Mouse (Mus musculus) gastrocnemius, postnatal 14 days (tissue): ENCODE measurements around the gene Gabrb1. TPM values are rescaled to one million over a fixed set of nuclear protein-coding genes. Genes with fewer than 3 reads are reported as not detected.
"Not testable (repeated sequence)": the region's sequence is repeated elsewhere in the genome, so short reads cannot be mapped to it uniquely, and the experiment has no call there.

Experiments used
- DNase-seq: peaks from one replicate; pipeline ENCODE4 v3.0.0; 2021; ENCODE audit warnings: mixed read lengths
- intact Hi-C: fragments of 180-260 bp; cut with DNase I; formaldehyde crosslinking; loops from one replicate; pipeline ENCODE4 v1.15.1; 2025; ENCODE audit warnings: low total_unique reads
- total RNA-seq, 2 experiments: library from RNA; stranded (reverse); gene quantifications; 2 replicates each; pipeline ENCODE4 v1.2.3; 2021

Gabrb1 gene
- total RNA-seq, 2 experiments from 2014 or later, result 0.02 TPM; not detected in 1

DNA sequence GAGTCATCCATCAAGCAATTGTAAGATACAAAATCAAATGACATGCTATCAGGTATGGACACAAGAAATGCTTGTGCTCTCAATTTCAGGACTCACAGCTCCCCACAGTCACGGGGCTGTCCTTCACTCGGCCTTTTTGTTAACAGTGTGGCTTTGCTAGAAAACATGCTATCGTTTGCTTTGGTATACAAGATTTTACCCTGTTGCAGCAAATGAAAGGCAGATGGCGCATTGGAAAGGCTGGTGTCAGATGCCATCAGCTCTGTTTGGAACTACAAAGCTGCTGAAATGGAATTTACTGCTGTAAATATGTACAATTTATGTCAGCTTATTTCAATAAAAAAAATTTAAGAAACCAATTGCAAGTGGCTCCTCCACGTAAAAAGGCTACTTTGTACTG, 490.8 kb downstream of the Gabrb1 start:
- intact Hi-C loops, result no loop called here
- DNase-seq, result no peak

DNA sequence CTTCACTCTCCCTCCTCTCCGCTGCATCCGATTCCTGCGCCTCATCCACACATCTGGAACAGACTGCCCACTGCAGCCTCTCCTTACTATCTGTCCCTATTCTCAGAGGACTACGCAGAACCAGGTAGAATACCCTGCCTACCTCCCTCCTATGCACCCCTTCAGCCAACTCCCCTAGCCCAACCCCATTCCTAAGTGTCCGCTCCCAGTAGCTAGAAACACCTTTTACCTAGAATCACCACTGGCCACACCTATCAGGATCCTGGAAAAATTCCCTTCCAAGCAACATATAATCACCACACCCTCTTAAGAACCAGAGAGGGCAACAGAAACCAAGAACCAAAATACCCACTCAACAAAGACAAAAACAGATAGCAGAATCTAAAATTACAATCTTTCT, 493.0 kb downstream of the Gabrb1 start:
- intact Hi-C loops, result no loop called here
- DNase-seq, result no peak

DNA sequence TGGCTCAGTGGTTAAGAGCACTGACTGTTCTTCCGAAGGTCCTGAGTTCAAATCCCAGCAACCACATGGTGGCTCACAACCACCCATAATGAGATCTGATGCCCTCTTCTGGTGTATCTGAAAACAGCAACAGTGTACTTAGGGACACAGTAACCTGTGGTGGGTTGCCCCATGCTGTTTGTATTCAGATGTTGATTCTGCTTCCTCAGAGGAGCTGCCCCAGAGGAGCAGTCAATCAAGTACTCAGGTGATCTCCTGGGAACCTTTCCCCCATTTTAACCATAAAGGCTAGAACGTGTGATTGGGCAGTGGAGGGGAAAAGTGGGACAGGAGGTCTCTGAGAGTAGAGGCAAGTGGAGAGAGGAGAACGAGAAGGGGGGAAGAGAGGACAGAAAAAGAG, 497.8 kb downstream of the Gabrb1 start:
- DNase-seq, intact Hi-C loops: not testable (repeated sequence)

DNA sequence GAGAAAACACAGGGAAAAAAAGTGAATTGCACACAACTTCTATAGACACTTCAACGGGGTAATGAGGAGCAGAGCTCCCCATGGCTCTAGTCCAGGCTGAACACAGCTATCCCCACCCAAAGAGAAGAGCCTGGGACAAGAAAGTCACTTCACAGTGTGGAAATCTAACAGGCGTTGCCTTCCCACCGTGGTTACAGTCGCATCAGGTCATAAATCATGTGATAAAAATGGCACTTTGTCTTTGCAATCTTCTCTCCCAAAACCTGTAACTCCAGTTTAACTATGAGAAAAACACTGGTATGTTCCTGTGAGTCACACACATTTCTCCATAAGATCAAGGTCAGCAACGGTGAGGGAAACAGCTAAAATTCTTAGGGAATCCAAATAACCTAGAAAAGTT, 498.7 kb downstream of the Gabrb1 start:
- no peak for DNase-seq
- intact Hi-C loops, result no loop called here

DNA sequence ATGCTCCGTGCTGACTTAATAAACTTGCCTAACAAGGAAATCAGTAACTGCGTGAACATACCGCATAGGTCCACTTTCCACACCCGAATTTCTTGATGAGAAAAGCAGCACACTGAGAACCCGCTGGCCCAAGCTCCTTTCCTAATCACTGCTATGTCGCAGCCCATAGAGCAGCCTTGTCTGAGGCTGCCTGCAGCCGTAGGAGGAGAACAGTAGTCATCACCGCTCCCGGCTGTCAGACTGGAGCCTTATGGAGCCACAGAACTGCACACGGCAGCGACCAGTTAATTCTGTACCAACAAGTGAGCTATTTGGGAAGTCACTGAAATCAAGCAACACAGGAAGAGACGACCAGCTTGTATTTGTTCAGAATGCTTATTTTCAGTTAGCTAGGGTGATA, 500.8 kb downstream of the Gabrb1 start:
- intact Hi-C loops, result no loop called here
- no peak for DNase-seq

DNA sequence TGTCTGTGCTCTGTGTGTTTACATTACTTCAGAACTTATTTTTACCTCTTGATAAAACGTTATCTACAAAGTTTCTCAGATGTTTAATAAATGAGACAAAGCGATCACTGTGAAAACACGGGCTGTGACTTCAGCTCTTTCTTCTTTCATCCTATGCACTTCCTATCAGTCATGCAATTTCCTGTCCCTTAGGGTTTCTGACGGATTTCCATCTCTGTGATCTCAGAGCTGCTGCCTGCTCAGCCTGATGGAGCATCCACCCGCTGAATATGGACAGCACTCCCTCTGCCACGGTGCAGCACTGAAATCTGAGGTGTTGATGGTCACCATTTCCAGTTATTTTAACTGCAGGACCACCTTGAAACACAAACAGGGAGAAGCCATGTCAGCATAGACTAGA, 501.6 kb downstream of the Gabrb1 start:
- no peak for DNase-seq
- intact Hi-C loops, result no loop called here

DNA sequence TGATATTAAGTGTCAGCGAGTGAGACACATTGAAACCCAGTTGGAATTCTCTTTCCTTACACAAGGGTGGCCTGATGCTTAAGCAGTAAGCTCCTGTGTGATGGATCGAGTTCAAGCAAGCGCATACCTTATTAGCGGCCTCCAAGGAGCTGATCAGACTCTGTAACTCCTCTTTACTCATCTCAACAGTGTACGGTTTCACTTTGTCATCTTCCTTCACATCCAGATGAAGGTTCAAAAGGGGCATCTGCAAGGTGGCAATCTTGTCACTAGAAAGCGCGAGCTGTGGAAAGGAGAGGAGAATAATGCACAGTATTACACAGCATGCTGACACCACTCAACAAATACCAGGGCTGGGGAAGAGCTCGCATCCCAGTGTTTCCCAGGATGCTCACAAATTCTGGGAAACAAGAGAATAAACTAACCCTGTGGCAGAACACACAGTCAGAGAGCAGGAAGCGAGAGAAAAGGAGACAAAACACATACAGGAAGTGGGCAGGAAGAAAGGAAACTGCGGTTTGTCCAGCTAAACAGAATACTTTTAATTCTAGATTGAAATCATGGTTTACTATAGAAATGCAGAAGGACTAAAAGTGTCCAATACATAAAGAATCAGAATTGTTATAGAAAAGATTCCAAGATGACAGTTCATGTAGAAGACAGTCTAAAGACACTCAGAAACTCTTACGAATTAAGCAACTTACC, 503.0 kb downstream of the Gabrb1 start:
- DNase-seq, result no peak
- intact Hi-C loops, result no loop called here

DNA sequence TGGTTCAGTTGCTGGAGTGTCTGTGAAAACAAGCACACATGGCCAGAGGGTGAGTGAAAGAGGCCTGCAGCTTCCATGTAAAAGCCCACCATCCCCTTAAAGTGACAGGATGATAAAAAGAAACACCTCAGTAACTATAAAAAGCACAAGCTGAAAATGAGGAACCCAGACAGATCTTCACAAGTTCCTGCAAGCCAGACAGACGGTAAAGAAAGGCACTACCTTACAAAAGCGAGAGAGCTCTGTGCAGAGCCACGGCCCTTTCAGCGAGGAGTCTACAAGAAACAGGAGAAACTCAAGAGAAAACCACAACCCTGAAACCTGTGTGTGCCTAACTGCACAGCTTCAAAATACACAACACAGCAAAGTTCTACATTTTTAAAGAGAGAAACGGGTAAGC, 504.9 kb downstream of the Gabrb1 start:
- intact Hi-C loops, result no loop called here
- DNase-seq, result no peak

DNA sequence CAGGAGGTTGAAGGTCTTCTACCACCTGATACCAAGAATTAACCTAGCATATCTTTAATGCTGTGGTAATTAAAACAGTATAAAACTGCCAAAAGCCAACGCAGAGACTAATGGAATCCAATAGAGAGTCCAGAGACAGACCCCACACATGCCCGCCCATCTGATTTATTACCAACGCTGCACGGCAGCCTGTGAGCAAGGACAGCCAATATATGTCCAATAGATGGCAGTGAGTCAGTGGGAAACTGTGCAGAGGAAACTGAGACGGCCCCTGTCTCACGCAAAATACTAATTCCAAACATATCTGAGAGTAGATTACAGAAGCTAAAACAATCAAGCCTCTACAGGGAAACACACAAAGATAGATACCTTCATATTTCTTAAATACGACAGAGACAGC, 506.5 kb downstream of the Gabrb1 start:
- intact Hi-C loops, result no loop called here
- no peak for DNase-seq

DNA sequence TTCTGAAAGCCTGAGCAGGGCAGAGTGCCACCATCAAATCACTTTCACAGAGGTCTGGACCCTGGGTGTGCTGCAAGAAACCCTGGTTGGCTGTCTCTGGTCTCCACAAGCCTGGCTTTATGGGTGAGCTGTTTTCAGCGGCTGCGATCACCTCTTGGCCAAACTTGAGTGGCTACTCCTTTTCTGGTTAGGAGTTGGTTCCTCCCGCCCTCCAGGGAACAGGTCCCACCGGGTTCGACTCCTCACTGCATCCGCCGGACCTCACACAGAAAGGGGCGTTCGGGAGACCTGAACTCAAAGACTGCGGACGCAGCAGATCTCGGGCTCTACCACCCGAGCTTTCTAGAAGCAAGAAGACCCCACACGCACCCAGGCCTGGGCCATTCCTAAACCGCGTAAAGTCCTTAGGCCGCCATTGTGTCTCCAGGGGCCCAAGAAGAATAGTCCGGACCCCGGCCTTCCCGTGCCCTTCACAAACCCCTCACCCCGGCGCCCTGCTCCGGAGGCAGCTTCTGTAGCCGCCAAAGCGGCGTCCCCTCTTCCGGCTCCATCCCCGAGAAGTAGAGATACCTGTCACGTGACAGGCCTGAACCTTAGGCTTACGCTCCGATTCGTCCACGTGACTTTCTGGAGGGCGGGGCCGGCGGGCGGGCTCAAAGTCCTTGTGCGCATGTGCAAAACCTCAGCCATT, 509.8 kb downstream of the Gabrb1 start, which contains the start of gene Commd8:
Gene Commd8 (minus strand): TSS at position 596 of the 691 bp plus-strand sequence.
- DNase-seq, result peak; percentile 93
- intact Hi-C loops, result no loop called here

DNA sequence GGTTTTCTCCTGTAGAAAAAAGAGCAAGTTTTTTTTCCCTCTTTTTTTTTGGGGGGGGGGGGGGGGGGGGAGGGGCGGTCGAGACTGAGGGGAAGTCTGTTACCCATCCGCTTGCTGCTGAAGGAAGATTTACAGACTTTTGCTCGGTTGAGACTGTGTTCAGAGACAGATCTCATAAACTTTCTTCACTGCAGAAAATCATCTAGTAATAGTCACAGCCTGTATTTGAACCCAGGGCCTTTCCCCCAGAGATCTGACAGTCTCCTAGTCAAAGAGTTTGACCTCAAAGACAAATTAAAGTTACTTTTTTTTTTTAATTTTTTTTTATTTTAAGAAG, 510.3 kb downstream of the Gabrb1 start:
- no peak for DNase-seq
- intact Hi-C loops, result no loop called here

DNA sequence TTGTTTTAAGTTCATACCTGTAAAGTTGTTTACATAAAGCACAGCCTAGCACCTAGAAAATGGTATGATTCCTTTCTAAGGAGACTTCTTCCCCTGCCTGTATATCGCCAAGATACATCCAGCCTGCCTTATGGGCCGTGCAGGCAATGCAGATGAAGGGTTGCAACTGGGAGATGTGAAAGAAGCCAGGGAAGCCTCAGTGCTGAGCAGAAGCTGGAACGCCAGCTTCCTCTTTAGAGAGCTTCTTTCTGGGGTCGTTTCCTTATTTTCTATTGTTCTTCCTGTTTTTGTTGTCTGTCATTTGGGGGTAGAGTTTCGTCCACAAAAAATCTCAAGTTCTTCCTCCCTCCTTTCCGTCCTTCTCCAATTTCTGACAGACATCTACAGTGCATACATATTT, 512.2 kb downstream of the Gabrb1 start:
- intact Hi-C loops, result no loop called here
- DNase-seq, result no peak

DNA sequence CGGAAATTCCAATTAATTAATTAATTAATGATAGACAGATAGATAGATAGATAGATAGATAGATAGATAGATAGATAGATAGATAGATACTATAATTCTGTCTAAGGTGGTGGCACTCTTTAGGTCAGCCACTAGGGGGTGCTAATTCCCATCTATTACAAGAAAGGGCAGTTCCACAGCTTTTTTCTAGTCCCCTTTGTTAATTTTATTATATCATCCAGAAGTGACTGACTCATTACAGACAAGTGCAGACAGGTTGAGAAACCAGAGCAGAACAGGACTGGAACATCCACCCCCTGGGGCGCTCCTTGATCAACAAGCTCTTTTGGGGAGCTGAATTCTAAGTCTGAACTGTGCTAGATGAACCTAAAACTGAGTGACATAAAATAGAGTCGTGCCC, 514.8 kb downstream of the Gabrb1 start:
- no peak for DNase-seq
- intact Hi-C loops, result loop anchor here (1.0 kb wide), 1 partner anchor 96 kb away; no protein-coding TSS in a partner anchor

DNA sequence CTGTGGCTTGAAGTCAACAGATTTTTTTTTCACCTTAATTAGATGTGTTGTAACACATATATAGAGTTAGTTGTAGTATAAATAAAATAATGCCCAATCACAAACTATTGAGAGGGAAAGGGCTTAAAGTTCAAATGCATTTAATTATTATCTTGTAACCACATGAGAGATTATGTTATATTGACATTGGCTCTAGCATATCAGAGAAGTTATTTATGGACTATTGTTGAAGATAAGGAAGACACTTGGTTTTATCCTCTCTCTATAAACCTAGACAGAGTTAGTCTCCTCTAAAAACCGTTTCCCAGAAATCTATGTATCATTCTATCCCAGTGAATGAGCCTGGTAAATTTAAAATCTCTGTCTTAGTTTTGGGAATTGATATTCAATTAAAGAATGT, 515.6 kb downstream of the Gabrb1 start:
- intact Hi-C loops, result loop anchor here (1.0 kb wide), 1 partner anchor 95 kb away; no protein-coding TSS in a partner anchor
- DNase-seq, result no peak

DNA sequence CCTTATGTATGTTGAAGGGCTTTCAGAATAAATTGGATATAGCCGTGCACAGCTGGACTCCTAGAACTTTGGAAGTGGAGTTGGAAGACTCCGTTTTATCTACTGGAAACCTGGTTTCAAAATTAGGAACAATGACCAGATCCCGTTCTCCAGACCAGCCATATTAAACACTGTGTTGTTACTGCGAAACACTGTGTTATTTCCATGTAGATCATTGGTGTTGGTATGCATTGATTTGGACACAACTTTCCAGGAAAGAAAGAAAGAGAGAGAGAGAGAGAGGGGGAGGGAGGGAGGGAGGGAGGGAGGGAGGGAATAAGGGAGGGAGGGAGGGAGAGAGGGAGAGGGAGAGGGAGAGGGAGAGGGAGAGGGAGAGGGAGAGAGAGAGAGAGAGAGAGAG, 517.1 kb downstream of the Gabrb1 start:
- no peak for DNase-seq
- intact Hi-C loops, result no loop called here

DNA sequence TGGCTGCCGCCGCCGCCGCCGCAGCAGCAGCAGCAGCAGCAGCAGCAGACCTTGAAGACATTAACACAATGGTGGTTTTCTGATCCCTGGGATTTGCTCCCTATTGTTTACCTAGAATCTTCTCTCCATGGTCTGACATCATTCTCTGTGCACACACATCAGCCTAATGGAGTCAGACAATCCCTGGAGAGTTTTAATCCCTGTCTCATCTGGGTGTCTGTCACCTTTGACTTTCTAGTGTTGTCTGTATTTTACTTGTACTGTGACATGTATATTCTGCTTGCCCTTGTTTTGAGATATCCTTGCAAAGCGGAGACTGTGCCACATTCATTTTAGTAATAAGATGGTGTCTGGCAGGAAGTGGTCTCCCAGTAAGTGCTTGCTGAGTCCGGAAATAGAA, 517.6 kb downstream of the Gabrb1 start:
- DNase-seq, result no peak
- intact Hi-C loops, result no loop called here

DNA sequence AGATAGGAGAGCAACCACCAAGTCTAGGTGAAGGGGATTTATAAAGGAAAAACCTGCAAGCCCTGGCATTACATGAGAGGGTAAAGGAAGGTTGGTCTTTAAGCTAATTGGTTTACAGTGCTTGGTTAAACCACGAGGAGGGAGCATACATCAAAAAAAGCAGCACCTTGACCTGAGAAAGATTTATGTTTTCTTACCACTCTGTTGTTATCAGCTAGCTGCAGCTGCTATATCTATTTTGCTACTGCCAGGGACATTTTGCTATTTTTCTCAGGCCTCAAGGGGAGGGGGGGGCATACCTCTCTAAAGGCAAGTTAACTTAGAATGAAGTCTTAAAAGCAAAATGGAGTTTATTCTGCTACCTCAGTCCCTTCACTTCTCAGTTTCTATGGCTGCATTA, 523.3 kb downstream of the Gabrb1 start:
- intact Hi-C loops, result no loop called here
- no peak for DNase-seq

DNA sequence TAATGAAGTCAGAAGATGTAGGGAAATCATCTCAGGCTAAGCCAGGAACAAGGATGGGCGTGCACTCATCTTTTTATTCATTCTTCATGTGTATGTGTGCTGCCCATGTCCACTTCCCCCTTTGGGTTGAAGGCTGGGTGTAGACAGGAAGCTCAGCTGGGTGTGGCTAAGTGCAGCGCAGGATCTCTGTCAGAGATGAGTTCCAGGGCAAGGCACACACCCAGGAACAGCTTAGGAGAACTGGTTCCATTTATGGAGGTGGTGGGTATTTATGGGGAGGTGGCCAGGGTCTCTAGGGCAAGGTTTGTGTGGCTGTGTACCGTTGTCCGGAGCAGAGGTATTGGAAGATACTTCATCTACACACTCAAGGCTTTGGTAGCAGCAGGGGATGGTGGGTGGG, 524.9 kb downstream of the Gabrb1 start:
- intact Hi-C loops, result no loop called here
- no peak for DNase-seq

DNA sequence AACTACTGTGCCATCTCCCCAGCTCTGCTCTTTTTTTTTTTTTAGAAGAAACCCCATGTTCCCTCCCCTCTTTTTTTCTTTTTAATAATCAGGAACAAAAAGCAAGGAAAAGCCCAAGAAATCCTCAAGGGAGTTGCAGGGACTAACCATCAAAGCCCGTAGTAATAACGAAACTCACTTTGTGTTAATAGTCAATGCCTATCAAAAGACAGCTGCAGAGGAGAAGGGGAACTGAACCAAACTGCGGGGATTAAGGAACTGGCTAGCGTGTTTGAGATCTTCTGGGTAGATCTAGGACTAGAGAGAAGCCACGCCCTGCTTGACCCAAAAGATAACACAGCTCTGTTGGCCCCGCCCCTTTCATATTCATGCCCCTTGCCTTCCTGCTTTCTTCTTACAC, 526.0 kb downstream of the Gabrb1 start:
- no peak for DNase-seq

DNA sequence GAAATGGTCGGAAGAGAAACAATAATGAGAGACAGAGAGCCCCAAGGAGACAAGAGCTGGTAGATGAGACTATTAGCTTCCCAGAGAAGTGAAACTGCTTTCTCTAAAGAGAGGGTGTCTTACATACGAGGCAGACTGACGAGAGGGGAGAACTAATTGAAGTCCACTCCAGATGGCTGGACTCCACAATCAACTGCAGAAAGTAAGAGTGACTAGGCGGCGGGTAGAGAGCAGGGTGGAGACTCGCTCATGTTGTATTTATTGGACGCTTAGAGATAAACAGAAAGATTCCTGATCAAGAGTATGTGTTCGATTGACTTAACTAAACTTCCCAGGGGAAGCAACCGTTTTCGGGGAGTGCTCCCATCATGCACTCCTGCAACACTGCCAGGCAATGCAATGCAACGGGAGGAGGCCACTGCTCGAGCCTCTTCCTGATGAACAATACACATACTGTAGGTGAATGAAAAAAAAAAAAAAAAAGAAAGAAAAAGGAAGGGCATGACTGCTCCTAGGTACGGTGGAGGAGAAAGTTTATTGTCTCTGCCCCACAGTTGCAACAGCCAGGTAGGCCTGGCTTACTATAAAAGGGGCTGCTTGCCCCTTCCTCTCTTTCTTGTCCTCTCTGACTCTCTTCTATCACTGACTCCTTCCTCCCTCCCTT, 526.7 kb downstream of the Gabrb1 start:
- no peak for DNase-seq
- intact Hi-C loops, result no loop called here

More for the DNA sequence above, 526.0 kb downstream of the Gabrb1 start:
- intact Hi-C loops, result no loop called here

DNA sequence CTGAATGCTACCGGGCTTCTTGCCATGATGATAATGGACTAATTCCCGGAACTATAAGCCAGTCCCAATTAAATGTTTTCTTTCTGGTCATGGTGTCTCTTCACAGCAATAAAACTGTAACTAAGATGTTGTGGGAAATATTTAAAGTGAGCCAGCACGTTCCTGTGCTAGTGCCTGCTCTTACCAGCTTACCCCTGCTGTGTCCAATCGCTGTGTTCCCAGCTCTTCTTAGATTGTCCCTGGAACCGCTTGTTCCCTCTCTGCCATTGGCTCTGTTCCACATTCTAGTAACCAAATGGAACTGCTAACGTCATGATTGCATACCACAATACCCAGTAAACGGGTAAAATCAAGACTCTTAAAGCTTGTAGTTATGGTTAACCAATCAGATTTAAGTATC, 533.2 kb downstream of the Gabrb1 start:
- intact Hi-C loops, result no loop called here
- no peak for DNase-seq
